Mouse (Mus musculus) thymus, adult 2 months (tissue): ENCODE measurements around the gene Cbfb.

ENCODE experiments used
- CTCF ChIP-seq: fragments of 200-500 bp; IDR thresholded peaks from 2 replicates; pipeline ENCODE4 v1.5.1; 2012; ENCODE audit warnings: mild to moderate bottlenecking, control low read depth, low read length, moderate library complexity, borderline replicate concordance; ENCODE audit not compliant: control insufficient read depth, poor library complexity, insufficient read depth; ENCODE audit errors: extremely low read depth
- POLR2A ChIP-seq: fragments of 200-500 bp; IDR thresholded peaks from 2 replicates; pipeline ENCODE4 v1.6.1; 2012; ENCODE audit warnings: mild to moderate bottlenecking, low read length, control low read depth, moderate library complexity; ENCODE audit not compliant: control insufficient read depth, poor library complexity, insufficient read depth; ENCODE audit errors: extremely low read depth

GRCm38 (mm10) chr8:105263244-105263912 is 92.9 kb downstream of the Cbfb start:
- TF ChIP-seq POLR2A (no peak), CTCF (no peak)
